Mouse (Mus musculus) cerebellum, adult 9-11 months (tissue): ENCODE measurements around the gene Aknad1.

ENCODE experiments used
- DNase-seq: peaks from one replicate; pipeline ENCODE4 v3.0.0; 2022

Aknad1 gene

DNA sequence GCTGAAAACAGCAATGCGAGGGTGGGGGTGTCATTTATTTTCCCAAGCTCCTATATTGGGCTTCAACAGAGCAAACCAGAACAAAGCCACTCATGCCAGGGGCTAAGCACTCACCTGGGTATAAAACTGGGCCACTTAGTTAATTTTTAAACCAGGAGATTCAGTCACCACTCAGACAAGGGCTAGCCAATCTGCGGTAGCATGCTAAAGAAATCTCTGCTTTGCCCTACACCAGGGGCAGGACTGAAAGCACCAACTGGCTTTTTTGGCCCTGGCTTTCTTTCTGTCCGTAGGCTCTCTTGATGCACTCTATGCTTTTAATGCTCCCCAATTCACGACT lies 49.0 kb downstream of the Aknad1 start:
- no peak for DNase-seq

DNA sequence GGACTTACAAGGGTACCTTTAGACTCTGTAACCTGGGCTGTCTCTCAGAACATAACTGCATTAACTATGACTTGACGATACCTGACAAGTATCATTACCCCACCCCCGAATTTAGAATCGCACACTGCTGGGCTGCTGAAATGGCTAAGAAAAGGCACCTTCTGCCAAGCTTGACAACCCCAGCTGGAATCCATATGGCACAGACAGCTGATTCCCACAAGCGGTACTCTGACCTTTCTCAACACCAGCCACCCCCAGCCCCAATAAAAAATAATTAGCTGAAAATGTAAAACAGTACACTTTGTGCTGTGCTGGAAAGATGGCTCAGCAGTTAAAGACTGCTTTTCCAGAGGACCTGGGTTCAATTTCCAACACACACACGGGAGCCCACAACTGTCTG lies 49.8 kb downstream of the Aknad1 start:
- no peak for DNase-seq

- no peak for DNase-seq
Observed at GRCm38 (mm10) chr3:108790499-108790898, 51.0 kb downstream of the Aknad1 start.

DNA sequence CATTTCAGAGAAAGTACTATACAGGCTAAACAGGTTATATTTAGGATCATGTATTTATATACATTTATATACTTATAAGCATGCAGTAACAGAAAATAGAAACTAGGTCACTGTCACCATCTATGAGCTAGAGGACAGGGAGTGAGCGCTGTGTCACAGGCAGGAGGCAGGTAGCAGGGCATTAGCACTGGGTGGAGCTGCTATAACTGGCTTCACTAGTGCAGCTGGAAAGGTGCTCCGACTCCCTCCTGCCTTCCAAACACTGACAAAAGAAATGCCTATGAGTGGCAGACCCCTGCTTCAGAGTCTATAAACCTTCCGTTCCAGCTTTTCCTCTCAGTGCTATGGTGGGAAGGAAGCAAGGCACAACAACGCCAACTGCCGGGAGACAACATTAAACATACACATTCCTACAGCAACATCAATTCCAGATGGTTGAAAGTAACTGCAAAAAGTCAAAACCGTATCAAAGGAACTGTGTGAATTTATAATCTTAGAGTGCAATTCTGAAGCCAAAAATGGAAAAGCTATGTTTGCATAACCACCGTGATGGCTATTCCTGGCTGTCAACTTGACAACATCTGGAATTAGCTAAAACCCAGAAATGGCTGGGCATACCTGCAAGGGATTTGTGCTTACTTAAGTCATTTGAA lies 51.7 kb downstream of the Aknad1 start:
- no peak for DNase-seq

- no peak for DNase-seq
Observed at GRCm38 (mm10) chr3:108792420-108792819, 53.0 kb downstream of the Aknad1 start.

- DNase-seq = no peak
Observed at GRCm38 (mm10) chr3:108794780-108795179, 55.3 kb downstream of the Aknad1 start.

GRCm38 (mm10) chr3:108795554-108796299 lies 56.3 kb downstream of the Aknad1 start:
- no peak for DNase-seq

DNA sequence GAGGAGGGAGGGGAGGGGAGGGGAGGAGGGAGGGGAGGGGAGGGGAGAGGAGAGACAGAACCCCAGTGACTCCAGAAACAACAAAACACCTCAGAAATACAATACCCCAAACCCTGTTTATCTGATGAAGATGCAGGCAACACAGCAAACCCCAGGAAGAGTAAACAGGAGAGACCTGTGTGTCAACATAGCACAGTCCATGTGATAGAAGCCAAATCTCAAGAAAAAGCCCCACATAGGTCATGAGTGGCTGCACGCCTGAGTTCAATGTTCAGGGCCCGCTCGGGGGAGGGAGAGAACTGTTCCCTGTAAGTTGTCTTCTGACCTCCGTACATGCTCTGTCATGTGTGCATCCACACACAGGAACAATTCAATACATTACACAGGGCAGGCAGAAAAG lies 56.9 kb downstream of the Aknad1 start:
- DNase-seq = no peak

- no peak for DNase-seq
Observed at GRCm38 (mm10) chr3:108797723-108798122, 58.3 kb downstream of the Aknad1 start.

GRCm38 (mm10) chr3:108798375-108798774 lies 58.9 kb downstream of the Aknad1 start:
- no peak for DNase-seq

DNA sequence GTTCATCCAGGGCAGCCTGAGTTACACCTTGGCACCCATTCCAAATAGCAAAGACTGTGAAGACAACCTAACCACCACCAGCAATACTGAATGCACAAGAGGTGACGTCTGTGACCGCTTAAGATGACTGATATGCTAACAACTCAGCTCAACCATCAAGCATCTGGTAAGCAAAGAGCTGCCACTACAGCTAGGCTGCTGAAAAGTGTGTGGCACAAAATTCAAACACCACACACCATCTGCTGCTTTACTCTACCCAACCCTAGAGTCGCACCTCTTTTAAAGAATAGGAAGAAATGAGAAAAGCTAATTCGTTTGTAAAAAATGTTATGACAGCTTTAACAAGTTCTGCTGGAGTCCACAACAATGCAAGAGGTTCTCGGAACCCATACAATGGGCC lies 66.2 kb downstream of the Aknad1 start:
- DNase-seq = no peak

GRCm38 (mm10) chr3:108810747-108811263 lies 71.3 kb downstream of the Aknad1 start:
- no peak for DNase-seq

GRCm38 (mm10) chr3:108815631-108816030 lies 76.2 kb downstream of the Aknad1 start:
- DNase-seq = no peak

- no peak for DNase-seq
Observed at GRCm38 (mm10) chr3:108830493-108830892, 91.0 kb downstream of the Aknad1 start.

- DNase-seq = no peak
Observed at GRCm38 (mm10) chr3:108831750-108832149, 92.3 kb downstream of the Aknad1 start.
